Mouse (Mus musculus) midbrain, embryonic 13.5 days (tissue): ENCODE data around the gene AL732309.1. TPM values are rescaled to one million over a fixed set of nuclear protein-coding genes. Genes with fewer than 3 reads are reported as not detected.
A peak's percentile ranks its signal among the peaks of the same experiment; 100 is the strongest.

Source experiments
- ATAC-seq: fragments of 200-750 bp; cut with Nextera tagmentation; 2 replicates; pipeline ENCODE4 v1.8.0; 2017; ENCODE audit warnings: mild to moderate bottlenecking, moderate TSS enrichment, moderate library complexity
- H3K27ac ChIP-seq: fragments of 300-500 bp; sonication (generic); 2 replicates; pipeline ENCODE4 v1.5.1; 2015; ENCODE audit warnings: inconsistent platforms, mild to moderate bottlenecking, moderate library complexity
- H3K27me3 ChIP-seq: fragments of 300-500 bp; sonication (generic); 2 replicates; pipeline ENCODE4 v1.6.1; 2015; ENCODE audit warnings: mild to moderate bottlenecking, inconsistent platforms
- H3K36me3 ChIP-seq: fragments of 300-500 bp; sonication (generic); 2 replicates; pipeline ENCODE4 v1.6.1; 2015; ENCODE audit warnings: mild to moderate bottlenecking, inconsistent platforms
- H3K4me1 ChIP-seq: fragments of 300-500 bp; sonication (generic); replicated peaks from 2 replicates; pipeline ENCODE4 v1.6.1; 2015; ENCODE audit warnings: inconsistent platforms
- H3K4me2 ChIP-seq: fragments of 300-500 bp; sonication (generic); replicated peaks from 2 replicates; pipeline ENCODE4 v1.6.1; 2015; ENCODE audit warnings: moderate library complexity, mild to moderate bottlenecking, inconsistent platforms
- H3K4me3 ChIP-seq: fragments of 300-500 bp; sonication (generic); replicated peaks from 2 replicates; pipeline ENCODE4 v1.5.1; 2015; ENCODE audit warnings: mild to moderate bottlenecking, inconsistent platforms
- H3K9ac ChIP-seq: fragments of 300-500 bp; sonication (generic); replicated peaks from 2 replicates; pipeline ENCODE4 v1.6.1; 2015; ENCODE audit warnings: mild to moderate bottlenecking, inconsistent platforms
- H3K9me3 ChIP-seq: fragments of 300-500 bp; sonication (generic); 2 replicates; pipeline ENCODE4 v1.6.1; 2016; ENCODE audit warnings: mild to moderate bottlenecking, inconsistent platforms
- WGBS: fragments of 180-500 bp; shearing (Covaris S2); methylation state at CpG from one replicate; pipeline ENCODE4 v1.1.7; 2015; 5-methylcytosine and 5-hydroxymethylcytosine counted together
- polyA plus RNA-seq: library from polyadenylated mRNA; unstranded; fragments of >200 nt; fragmentation: Nextera tagmentation; extraction: Ambion mirVana; gene quantifications from 2 replicates; pipeline ENCODE4 v1.2.1, GENCODE M21; 2015

Gene AL732309.1
- polyA plus RNA-seq, 1 experiment from 2014 or later, result 5.1 TPM

- Histone ChIP-seq H3K27ac (no peak overlapping the region), H3K36me3 (peaks cover 58% of the 10 kb centered on the region), H3K4me1 (peaks cover 23% of the 10 kb centered on the region), H3K4me3 (no peak overlapping the region), H3K9me3 (no peaks in the 10 kb centered on the region), H3K9ac (no peak overlapping the region), H3K27me3 (no peaks in the 10 kb centered on the region), H3K4me2 (no peak overlapping the region)
- WGBS, result 85% methylated on average over 1 of the region's 1 CpGs
- no peak for ATAC-seq
These were observed 5.7 kb upstream of the AL732309.1 start for GRCm38 (mm10) chr2:25252331-25252730.

GRCm38 (mm10) chr2:25244144-25244543 lies 2.5 kb downstream of the AL732309.1 start:
- peaks cover 43% of the 10 kb centered on the region for H3K36me3 ChIP-seq
- no peak for ATAC-seq
- no peak overlapping the region for H3K9ac ChIP-seq
- no peak overlapping the region for H3K4me3 ChIP-seq
- no peaks in the 10 kb centered on the region for H3K9me3 ChIP-seq
- no peak overlapping the region for H3K27ac ChIP-seq
- peaks cover 5% of the 10 kb centered on the region; the same call in 1 of the 2 replicates for H3K27me3 ChIP-seq
- no peak overlapping the region for H3K4me2 ChIP-seq
- peaks cover 35% of the 10 kb centered on the region for H3K4me1 ChIP-seq
- WGBS, result 88% methylated on average over 4 of the region's 4 CpGs

GRCm38 (mm10) chr2:25243342-25243741 lies 3.3 kb downstream of the AL732309.1 start:
- H3K27me3 ChIP-seq, result peaks cover 7% of the 10 kb centered on the region; the same call in 1 of the 2 replicates
- H3K36me3 ChIP-seq, result peaks cover 35% of the 10 kb centered on the region
- no peaks in the 10 kb centered on the region for H3K9me3 ChIP-seq
- 80% methylated on average over 8 of the region's 8 CpGs for WGBS
- H3K4me3 ChIP-seq, result peak overlapping the region; percentile 56
- ATAC-seq, result no peak
- peak overlapping the region; percentile 78 for H3K9ac ChIP-seq
- peak overlapping the region; percentile 71 for H3K4me2 ChIP-seq
- peaks cover 35% of the 10 kb centered on the region for H3K4me1 ChIP-seq
- H3K27ac ChIP-seq, result no peak overlapping the region

GRCm38 (mm10) chr2:25242101-25242506 lies 4.6 kb downstream of the AL732309.1 start, which contains the start of the genes Rnf208 and Cysrt1:
Gene Rnf208 (plus strand): TSS chr2:25242255.
Gene Cysrt1 (minus strand): TSS chr2:25242452.
- peaks cover 23% of the 10 kb centered on the region for H3K36me3 ChIP-seq
- WGBS, result 0% methylated on average over 31 of the region's 59 CpGs
- H3K9me3 ChIP-seq, result no peaks in the 10 kb centered on the region
- H3K4me3 ChIP-seq, result peak within 1 kb of the TSS; percentile 56
- peak; percentile 47 for ATAC-seq
- peak within 1 kb of the TSS; percentile 54 for H3K27ac ChIP-seq
- peaks cover 18% of the 10 kb centered on the region for H3K27me3 ChIP-seq
- peak within 1 kb of the TSS; percentile 78 for H3K9ac ChIP-seq
- peaks cover 35% of the 10 kb centered on the region for H3K4me1 ChIP-seq
- H3K4me2 ChIP-seq, result peak within 1 kb of the TSS; percentile 71

GRCm38 (mm10) chr2:25241438-25241775 lies 5.3 kb downstream of the AL732309.1 start:
- H3K4me1 ChIP-seq, result peaks cover 35% of the 10 kb centered on the region
- peak overlapping the region; percentile 71 for H3K4me2 ChIP-seq
- H3K4me3 ChIP-seq, result peak overlapping the region; percentile 56
- peaks cover 19% of the 10 kb centered on the region for H3K36me3 ChIP-seq
- peak; percentile 43 for ATAC-seq
- H3K9ac ChIP-seq, result peak overlapping the region; percentile 78
- peak overlapping the region; percentile 54 for H3K27ac ChIP-seq
- H3K27me3 ChIP-seq, result peaks cover 21% of the 10 kb centered on the region
- no peaks in the 10 kb centered on the region for H3K9me3 ChIP-seq
- WGBS, result 19% methylated on average over 6 of the region's 6 CpGs

GRCm38 (mm10) chr2:25240723-25241437 lies 5.8 kb downstream of the AL732309.1 start:
- H3K9me3 ChIP-seq, result no peaks in the 10 kb centered on the region
- ATAC-seq, result peak; percentile 78
- H3K27me3 ChIP-seq, result peaks cover 26% of the 10 kb centered on the region
- 1% methylated on average over 29 of the region's 29 CpGs for WGBS
- H3K4me1 ChIP-seq, result peaks cover 35% of the 10 kb centered on the region
- peak overlapping the region; percentile 78 for H3K9ac ChIP-seq
- peak overlapping the region; percentile 54 for H3K27ac ChIP-seq
- H3K4me3 ChIP-seq, result peak overlapping the region; percentile 56
- peaks cover 14% of the 10 kb centered on the region for H3K36me3 ChIP-seq
- peak overlapping the region; percentile 71 for H3K4me2 ChIP-seq

- Histone ChIP-seq H3K36me3 (peaks cover 8% of the 10 kb centered on the region), H3K4me1 (peaks cover 35% of the 10 kb centered on the region), H3K9me3 (no peaks in the 10 kb centered on the region), H3K9ac (no peak overlapping the region; the same call in 1 of the 2 replicates), H3K27ac (no peak overlapping the region; the same call in 1 of the 2 replicates), H3K27me3 (peaks cover 26% of the 10 kb centered on the region), H3K4me2 (peak overlapping the region; percentile 71), H3K4me3 (peak overlapping the region; percentile 56)
- peak; percentile 8 for ATAC-seq
- WGBS, result 47% methylated on average over 8 of the region's 8 CpGs
These were observed 6.4 kb downstream of the AL732309.1 start for GRCm38 (mm10) chr2:25240310-25240709.

- H3K36me3 ChIP-seq, result peaks cover 3% of the 10 kb centered on the region; the same call in 1 of the 2 replicates
- no peak overlapping the region for H3K9ac ChIP-seq
- 98% methylated on average over 3 of the region's 3 CpGs for WGBS
- H3K4me1 ChIP-seq, result peaks cover 35% of the 10 kb centered on the region
- no peak overlapping the region for H3K27ac ChIP-seq
- ATAC-seq, result no peak
- peaks cover 26% of the 10 kb centered on the region for H3K27me3 ChIP-seq
- H3K4me3 ChIP-seq, result no peak overlapping the region
- H3K9me3 ChIP-seq, result no peaks in the 10 kb centered on the region
- H3K4me2 ChIP-seq, result no peak overlapping the region
These were observed 6.9 kb downstream of the AL732309.1 start for GRCm38 (mm10) chr2:25239766-25240165.

- H3K36me3 ChIP-seq, result no peaks in the 10 kb centered on the region
- ATAC-seq, result no peak
- H3K9ac ChIP-seq, result no peak overlapping the region
- no peak overlapping the region for H3K4me2 ChIP-seq
- peaks cover 30% of the 10 kb centered on the region for H3K27me3 ChIP-seq
- H3K27ac ChIP-seq, result no peak overlapping the region
- peaks cover 27% of the 10 kb centered on the region for H3K4me1 ChIP-seq
- H3K4me3 ChIP-seq, result no peak overlapping the region
- H3K9me3 ChIP-seq, result no peaks in the 10 kb centered on the region
These were observed 8.6 kb downstream of the AL732309.1 start for GRCm38 (mm10) chr2:25238106-25238505.

GRCm38 (mm10) chr2:25237522-25237921 lies 9.1 kb downstream of the AL732309.1 start:
- H3K9ac ChIP-seq, result no peak overlapping the region
- H3K9me3 ChIP-seq, result no peaks in the 10 kb centered on the region
- no peak overlapping the region for H3K4me3 ChIP-seq
- no peaks in the 10 kb centered on the region for H3K36me3 ChIP-seq
- no peak overlapping the region for H3K4me2 ChIP-seq
- WGBS, result 70% methylated on average over 4 of the region's 4 CpGs
- H3K27ac ChIP-seq, result no peak overlapping the region
- peaks cover 21% of the 10 kb centered on the region for H3K4me1 ChIP-seq
- peaks cover 32% of the 10 kb centered on the region for H3K27me3 ChIP-seq
- ATAC-seq, result no peak

- H3K27me3 ChIP-seq, result peaks cover 31% of the 10 kb centered on the region
- no peak within 1 kb of the TSS for H3K4me3 ChIP-seq
- no peaks in the 10 kb centered on the region for H3K36me3 ChIP-seq
- H3K4me2 ChIP-seq, result no peak within 1 kb of the TSS
- peaks cover 12% of the 10 kb centered on the region for H3K4me1 ChIP-seq
- no peaks in the 10 kb centered on the region for H3K9me3 ChIP-seq
- no peak within 1 kb of the TSS for H3K27ac ChIP-seq
- no peak for ATAC-seq
- no peak within 1 kb of the TSS for H3K9ac ChIP-seq
- WGBS, result 44% methylated on average over 8 of the region's 8 CpGs
These were observed 10.0 kb downstream of the AL732309.1 start, which contains the start of gene Rnf224 for GRCm38 (mm10) chr2:25236614-25237013. Gene Rnf224 (minus strand): TSS chr2:25236787.

GRCm38 (mm10) chr2:25234551-25235220 lies 12.0 kb downstream of the AL732309.1 start:
- H3K36me3 ChIP-seq, result no peaks in the 10 kb centered on the region
- no peak overlapping the region for H3K9ac ChIP-seq
- ATAC-seq, result no peak
- 75% methylated on average over 5 of the region's 5 CpGs for WGBS
- no peak overlapping the region for H3K4me3 ChIP-seq
- H3K27ac ChIP-seq, result no peak overlapping the region
- H3K4me2 ChIP-seq, result no peak overlapping the region
- peaks cover 27% of the 10 kb centered on the region for H3K27me3 ChIP-seq
- no peaks in the 10 kb centered on the region for H3K9me3 ChIP-seq
- H3K4me1 ChIP-seq, result no peaks in the 10 kb centered on the region
